Mouse (Mus musculus): ENCODE data around the gene Ccr1l1. TPM values are rescaled to one million over a fixed set of nuclear protein-coding genes. Genes with fewer than 3 reads are reported as not detected.
A peak's percentile ranks its signal among the peaks of the same experiment; 100 is the strongest.

The Ccr1l1 gene
- polyA plus RNA-seq, 1 experiment from 2014 or later, result not detected

DNA sequence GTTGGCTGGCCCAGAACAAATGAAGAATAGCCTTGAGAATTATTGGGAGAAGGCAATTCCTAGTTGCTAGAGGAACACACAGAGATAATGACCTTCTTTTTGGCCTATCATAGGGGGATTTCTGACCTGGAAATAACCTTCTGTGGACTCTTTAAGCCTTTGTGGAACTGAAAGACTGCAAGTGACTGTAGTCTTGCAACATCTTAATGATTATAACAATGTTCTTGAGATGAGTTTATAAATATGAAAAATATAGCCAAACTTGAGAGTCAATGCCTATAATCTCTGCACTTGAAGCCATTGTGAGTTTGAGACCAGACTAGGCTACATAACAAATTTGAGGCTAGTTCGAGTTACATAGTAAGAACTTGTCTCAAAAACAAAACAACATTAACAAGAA lies 21.3 kb downstream of the Ccr1l1 start:
- no peak for ATAC-seq (ENCODE audit: insufficient number of reproducible peaks, insufficient read depth, low FRiP score, low read depth)
- Histone ChIP-seq H3K4me3 (ENCODE audit: control insufficient read depth in 1 of 2, insufficient read depth in 1 of 2, low read depth in 1 of 2, low read length in 2 of 2) (no peak overlapping the region), H3K27ac (replicated peaks in 1 of 2; ENCODE audit: control insufficient read depth in 1 of 2, insufficient read depth in 1 of 2, low read depth in 2 of 2, low read length in 2 of 2) (no peak overlapping the region), H3K4me1 (ENCODE audit: control insufficient read depth in 2 of 2, insufficient read depth in 2 of 2, low read length in 2 of 2) (no peaks in the 10 kb centered on the region), H3K9me3 (ENCODE audit: control insufficient read depth, low read length) (no peaks in the 10 kb centered on the region), H3K27me3 (ENCODE audit: control insufficient read depth, insufficient read depth, low read length) (no peaks in the 10 kb centered on the region), H3K9ac (ENCODE audit: low read length) (no peak overlapping the region), H3K36me3 (ENCODE audit: control insufficient read depth, insufficient read depth, low read length) (no peaks in the 10 kb centered on the region), H3K4me2 (ENCODE audit: low read length) (no peak overlapping the region)
- WGBS, result 67% methylated on average over 1 of the region's 1 CpGs

DNA sequence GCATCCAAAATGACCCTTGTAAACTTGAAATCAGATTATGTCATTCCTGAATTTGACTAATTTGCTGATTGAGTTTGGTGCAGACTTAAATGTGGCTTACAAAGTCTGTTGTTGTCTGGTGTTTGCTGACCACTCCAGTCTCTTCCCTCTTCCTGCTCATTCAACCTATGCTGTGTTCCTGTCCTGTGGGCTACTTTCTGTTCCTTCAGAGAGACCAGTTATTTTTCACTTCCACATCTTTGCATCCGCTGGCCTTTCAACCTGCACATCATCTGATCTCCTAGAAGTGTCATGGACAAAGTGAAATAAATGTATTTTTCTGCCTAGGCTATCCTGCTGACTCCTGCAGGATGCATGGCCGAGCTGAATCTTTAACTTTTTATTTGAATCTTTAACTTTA lies 24.7 kb downstream of the Ccr1l1 start:
- 65% methylated on average over 2 of the region's 2 CpGs for WGBS
- Histone ChIP-seq H3K36me3 (ENCODE audit: control insufficient read depth, insufficient read depth, low read length) (no peaks in the 10 kb centered on the region), H3K9ac (ENCODE audit: low read length) (no peak overlapping the region), H3K9me3 (ENCODE audit: control insufficient read depth, low read length) (no peaks in the 10 kb centered on the region), H3K27me3 (ENCODE audit: control insufficient read depth, insufficient read depth, low read length) (no peaks in the 10 kb centered on the region), H3K4me3 (ENCODE audit: control insufficient read depth in 1 of 2, insufficient read depth in 1 of 2, low read depth in 1 of 2, low read length in 2 of 2) (no peak overlapping the region), H3K4me2 (ENCODE audit: low read length) (no peak overlapping the region), H3K27ac (replicated peaks in 1 of 2; ENCODE audit: control insufficient read depth in 1 of 2, insufficient read depth in 1 of 2, low read depth in 2 of 2, low read length in 2 of 2) (no peak overlapping the region), H3K4me1 (ENCODE audit: control insufficient read depth in 2 of 2, insufficient read depth in 2 of 2, low read length in 2 of 2) (no peaks in the 10 kb centered on the region)
- ATAC-seq (ENCODE audit: insufficient number of reproducible peaks, insufficient read depth, low FRiP score, low read depth), result no peak

DNA sequence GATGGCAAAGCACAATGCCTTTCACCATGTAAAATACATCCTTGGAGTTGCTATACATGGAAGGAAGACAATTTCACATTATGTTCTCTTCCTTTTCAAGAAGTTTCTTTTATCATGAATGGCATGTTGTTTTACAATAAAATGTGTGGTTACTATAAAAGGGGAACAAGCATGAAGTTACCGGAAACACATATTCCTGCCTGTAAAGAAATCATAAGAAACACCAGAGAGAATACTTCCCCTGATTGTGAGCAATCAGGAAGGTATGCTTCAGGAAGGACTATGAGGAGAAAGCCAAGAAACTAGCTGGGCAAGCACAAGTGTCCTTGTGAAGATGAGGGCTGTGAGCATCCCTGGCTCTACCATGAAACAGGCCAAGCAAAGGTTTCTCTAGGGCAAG lies 27.0 kb downstream of the Ccr1l1 start:
- H3K4me2 ChIP-seq (ENCODE audit: low read length), result no peak overlapping the region
- no peaks in the 10 kb centered on the region for H3K27me3 ChIP-seq (ENCODE audit: control insufficient read depth, insufficient read depth, low read length)
- H3K27ac ChIP-seq (replicated peaks in 1 of 2; ENCODE audit: control insufficient read depth in 1 of 2, insufficient read depth in 1 of 2, low read depth in 2 of 2, low read length in 2 of 2), result no peak overlapping the region
- no peak overlapping the region for H3K9ac ChIP-seq (ENCODE audit: low read length)
- H3K36me3 ChIP-seq (ENCODE audit: control insufficient read depth, insufficient read depth, low read length), result no peaks in the 10 kb centered on the region
- no peaks in the 10 kb centered on the region for H3K9me3 ChIP-seq (ENCODE audit: control insufficient read depth, low read length)
- 81% methylated on average over 1 of the region's 1 CpGs for WGBS
- no peak for ATAC-seq (ENCODE audit: insufficient number of reproducible peaks, insufficient read depth, low FRiP score, low read depth)
- no peak overlapping the region for H3K4me3 ChIP-seq (ENCODE audit: control insufficient read depth in 1 of 2, insufficient read depth in 1 of 2, low read depth in 1 of 2, low read length in 2 of 2)
- no peaks in the 10 kb centered on the region for H3K4me1 ChIP-seq (ENCODE audit: control insufficient read depth in 2 of 2, insufficient read depth in 2 of 2, low read length in 2 of 2)

DNA sequence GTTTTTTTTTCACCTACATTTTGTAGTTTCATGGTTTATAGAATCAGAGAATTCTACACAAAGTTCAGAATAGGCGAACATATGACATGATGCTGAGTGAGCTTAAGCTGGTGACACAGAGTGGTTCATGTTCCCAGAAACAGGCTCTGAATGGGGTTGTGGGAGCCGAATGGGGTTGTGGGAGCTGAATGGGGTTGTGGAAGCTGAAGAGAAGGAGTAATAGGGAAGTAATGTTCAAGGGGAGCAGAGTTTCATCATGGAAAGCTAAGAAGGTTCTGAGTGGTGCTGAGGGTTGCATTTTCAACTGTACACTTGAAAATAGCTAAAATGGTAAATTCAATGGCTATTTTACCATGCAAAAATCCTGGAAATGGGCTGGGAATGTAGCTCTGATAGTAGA lies 28.8 kb downstream of the Ccr1l1 start:
- 69% methylated on average over 2 of the region's 2 CpGs for WGBS
- H3K9ac ChIP-seq (ENCODE audit: low read length), result no peak overlapping the region
- ATAC-seq (ENCODE audit: insufficient number of reproducible peaks, insufficient read depth, low FRiP score, low read depth), result no peak

DNA sequence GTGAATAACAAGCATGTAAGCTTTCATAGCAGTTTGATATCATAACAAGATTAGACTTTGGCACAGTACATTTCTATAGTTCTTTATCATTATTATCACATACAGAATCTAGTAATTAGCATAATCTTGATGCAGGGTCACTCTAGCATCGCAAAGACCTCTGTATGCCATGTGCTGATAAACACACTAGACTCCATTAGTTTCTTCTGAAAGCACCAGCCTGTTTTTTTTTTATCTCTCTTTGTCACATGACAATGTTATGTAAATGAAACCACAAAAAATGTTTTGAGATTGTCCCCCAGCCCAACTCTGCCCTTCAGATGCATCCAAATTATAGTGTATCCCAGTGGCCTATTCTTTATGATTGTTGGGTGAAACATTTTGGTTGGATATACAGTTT lies 30.4 kb downstream of the Ccr1l1 start:
- 58% methylated on average over 1 of the region's 1 CpGs for WGBS
- no peaks in the 10 kb centered on the region for H3K27me3 ChIP-seq (ENCODE audit: control insufficient read depth, insufficient read depth, low read length)
- no peak overlapping the region for H3K4me2 ChIP-seq (ENCODE audit: low read length)

More for the DNA sequence above, 28.8 kb downstream of the Ccr1l1 start:
- Histone ChIP-seq H3K4me1 (ENCODE audit: control insufficient read depth in 2 of 2, insufficient read depth in 2 of 2, low read length in 2 of 2) (no peaks in the 10 kb centered on the region), H3K27me3 (ENCODE audit: control insufficient read depth, insufficient read depth, low read length) (no peaks in the 10 kb centered on the region), H3K4me2 (ENCODE audit: low read length) (no peak overlapping the region), H3K36me3 (ENCODE audit: control insufficient read depth, insufficient read depth, low read length) (no peaks in the 10 kb centered on the region), H3K9me3 (ENCODE audit: control insufficient read depth, low read length) (no peaks in the 10 kb centered on the region), H3K4me3 (ENCODE audit: control insufficient read depth in 1 of 2, insufficient read depth in 1 of 2, low read depth in 1 of 2, low read length in 2 of 2) (no peak overlapping the region), H3K27ac (replicated peaks in 1 of 2; ENCODE audit: control insufficient read depth in 1 of 2, insufficient read depth in 1 of 2, low read depth in 2 of 2, low read length in 2 of 2) (no peak overlapping the region)

DNA sequence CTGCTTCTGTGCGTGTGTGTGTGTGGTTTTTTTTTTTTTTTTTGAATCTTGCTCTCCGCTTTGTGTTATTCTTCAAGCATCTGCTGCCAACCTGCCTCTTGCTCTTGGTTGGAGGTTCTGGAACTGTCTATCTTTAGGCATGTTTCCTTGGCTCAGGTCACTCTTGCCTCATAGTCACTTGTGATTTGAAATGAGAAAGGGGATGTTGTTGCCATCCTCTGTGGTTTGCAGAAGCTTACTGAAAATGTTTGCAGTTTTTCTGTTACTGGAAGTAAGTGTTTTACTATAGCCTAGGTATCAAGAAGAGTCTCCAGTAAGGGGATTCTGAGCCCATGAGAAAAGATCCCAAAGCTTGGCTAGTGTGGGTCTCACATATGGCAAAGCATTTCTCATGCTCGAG lies 36.2 kb downstream of the Ccr1l1 start:
- H3K4me1 ChIP-seq (ENCODE audit: control insufficient read depth in 2 of 2, insufficient read depth in 2 of 2, low read length in 2 of 2), result no peaks in the 10 kb centered on the region; a peak in 1 of 4 replicates
- no peak overlapping the region for H3K4me3 ChIP-seq (ENCODE audit: control insufficient read depth in 1 of 2, insufficient read depth in 1 of 2, low read depth in 1 of 2, low read length in 2 of 2)
- H3K9ac ChIP-seq (ENCODE audit: low read length), result no peak overlapping the region
- no peaks in the 10 kb centered on the region for H3K9me3 ChIP-seq (ENCODE audit: control insufficient read depth, low read length)
- no peak for ATAC-seq (ENCODE audit: insufficient number of reproducible peaks, insufficient read depth, low FRiP score, low read depth)
- WGBS, result 80% methylated on average over 3 of the region's 3 CpGs
- no peak overlapping the region for H3K4me2 ChIP-seq (ENCODE audit: low read length)
- no peaks in the 10 kb centered on the region for H3K27me3 ChIP-seq (ENCODE audit: control insufficient read depth, insufficient read depth, low read length)
- no peaks in the 10 kb centered on the region for H3K36me3 ChIP-seq (ENCODE audit: control insufficient read depth, insufficient read depth, low read length)
- H3K27ac ChIP-seq (replicated peaks in 1 of 2; ENCODE audit: control insufficient read depth in 1 of 2, insufficient read depth in 1 of 2, low read depth in 2 of 2, low read length in 2 of 2), result no peak overlapping the region

More for the DNA sequence above, 30.4 kb downstream of the Ccr1l1 start:
- H3K36me3 ChIP-seq (ENCODE audit: control insufficient read depth, insufficient read depth, low read length), result no peaks in the 10 kb centered on the region
- no peaks in the 10 kb centered on the region for H3K9me3 ChIP-seq (ENCODE audit: control insufficient read depth, low read length)
- H3K27ac ChIP-seq (replicated peaks in 1 of 2; ENCODE audit: control insufficient read depth in 1 of 2, insufficient read depth in 1 of 2, low read depth in 2 of 2, low read length in 2 of 2), result no peak overlapping the region
- no peak overlapping the region for H3K9ac ChIP-seq (ENCODE audit: low read length)
- H3K4me1 ChIP-seq (ENCODE audit: control insufficient read depth in 2 of 2, insufficient read depth in 2 of 2, low read length in 2 of 2), result no peaks in the 10 kb centered on the region
- no peak overlapping the region for H3K4me3 ChIP-seq (ENCODE audit: control insufficient read depth in 1 of 2, insufficient read depth in 1 of 2, low read depth in 1 of 2, low read length in 2 of 2)
- ATAC-seq (ENCODE audit: insufficient number of reproducible peaks, insufficient read depth, low FRiP score, low read depth), result no peak

DNA sequence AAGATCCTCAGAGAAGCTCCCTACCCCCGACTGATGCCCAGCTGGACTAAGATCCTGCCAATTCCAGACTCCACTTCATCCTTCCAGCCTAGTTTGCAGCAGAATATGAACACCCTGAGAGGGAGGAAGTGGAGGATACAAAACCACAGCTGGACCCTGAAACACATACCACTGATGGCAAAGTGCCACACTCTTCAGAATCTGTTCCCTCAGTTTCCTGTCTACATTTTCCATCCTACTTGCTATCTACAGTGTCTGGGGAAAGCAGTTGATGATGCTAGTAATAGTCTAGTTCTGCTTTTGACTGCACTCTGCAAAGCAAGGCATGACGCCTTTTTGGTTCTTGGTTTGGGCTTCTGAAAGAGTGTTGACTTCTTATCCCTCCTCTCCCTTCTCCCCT lies 36.9 kb downstream of the Ccr1l1 start:
- no peak; the same call in 1 of the 2 replicates for ATAC-seq (ENCODE audit: insufficient number of reproducible peaks, insufficient read depth, low FRiP score, low read depth)

DNA sequence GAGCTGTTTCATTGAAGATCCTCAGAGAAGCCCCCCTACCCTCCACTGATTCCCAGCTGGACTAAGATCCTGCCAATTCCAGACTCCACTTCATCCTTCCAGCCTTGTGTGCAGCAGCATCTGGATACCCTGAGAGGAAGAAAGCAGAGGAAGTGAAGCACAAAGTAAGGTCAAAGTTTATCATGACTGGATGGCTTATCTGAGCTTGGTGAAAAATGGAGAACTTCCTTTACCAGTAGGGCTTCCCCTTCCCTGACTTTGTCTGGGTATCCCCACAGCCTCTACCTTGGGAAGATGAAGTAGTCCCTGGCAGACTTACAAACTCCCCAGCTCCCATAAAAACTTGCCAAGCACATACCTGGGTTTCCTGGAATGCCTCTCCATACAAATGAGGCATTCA lies 37.6 kb downstream of the Ccr1l1 start:
- H3K9me3 ChIP-seq (ENCODE audit: control insufficient read depth, low read length), result no peaks in the 10 kb centered on the region
- H3K27ac ChIP-seq (replicated peaks in 1 of 2; ENCODE audit: control insufficient read depth in 1 of 2, insufficient read depth in 1 of 2, low read depth in 2 of 2, low read length in 2 of 2), result peak overlapping the region in 1 of 2 experiments; percentile 33; a peak in 1 of 4 replicates
- no peaks in the 10 kb centered on the region for H3K27me3 ChIP-seq (ENCODE audit: control insufficient read depth, insufficient read depth, low read length)
- no peaks in the 10 kb centered on the region for H3K36me3 ChIP-seq (ENCODE audit: control insufficient read depth, insufficient read depth, low read length)
- no peaks in the 10 kb centered on the region; a peak in 1 of 4 replicates for H3K4me1 ChIP-seq (ENCODE audit: control insufficient read depth in 2 of 2, insufficient read depth in 2 of 2, low read length in 2 of 2)
- no peak for ATAC-seq (ENCODE audit: insufficient number of reproducible peaks, insufficient read depth, low FRiP score, low read depth)
- H3K9ac ChIP-seq (ENCODE audit: low read length), result no peak overlapping the region
- no peak overlapping the region for H3K4me2 ChIP-seq (ENCODE audit: low read length)
- H3K4me3 ChIP-seq (ENCODE audit: control insufficient read depth in 1 of 2, insufficient read depth in 1 of 2, low read depth in 1 of 2, low read length in 2 of 2), result no peak overlapping the region

More for the DNA sequence above, 36.9 kb downstream of the Ccr1l1 start:
- Histone ChIP-seq H3K4me2 (ENCODE audit: low read length) (no peak overlapping the region), H3K4me3 (ENCODE audit: control insufficient read depth in 1 of 2, insufficient read depth in 1 of 2, low read depth in 1 of 2, low read length in 2 of 2) (no peak overlapping the region), H3K9me3 (ENCODE audit: control insufficient read depth, low read length) (no peaks in the 10 kb centered on the region), H3K9ac (ENCODE audit: low read length) (no peak overlapping the region), H3K27me3 (ENCODE audit: control insufficient read depth, insufficient read depth, low read length) (no peaks in the 10 kb centered on the region), H3K36me3 (ENCODE audit: control insufficient read depth, insufficient read depth, low read length) (no peaks in the 10 kb centered on the region), H3K4me1 (ENCODE audit: control insufficient read depth in 2 of 2, insufficient read depth in 2 of 2, low read length in 2 of 2) (no peaks in the 10 kb centered on the region; a peak in 1 of 4 replicates), H3K27ac (replicated peaks in 1 of 2; ENCODE audit: control insufficient read depth in 1 of 2, insufficient read depth in 1 of 2, low read depth in 2 of 2, low read length in 2 of 2) (peak overlapping the region in 1 of 2 experiments; percentile 33; a peak in 2 of 4 replicates)
- 46% methylated on average over 2 of the region's 2 CpGs for WGBS
